Mouse (Mus musculus) limb, embryonic 11.5 days (tissue): ENCODE data around the gene Arhgef16. TPM values are rescaled to one million over a fixed set of nuclear protein-coding genes. Genes with fewer than 3 reads are reported as not detected.

ENCODE experiments used
- ATAC-seq: fragments of 200-750 bp; cut with Nextera tagmentation; 2 replicates; pipeline ENCODE4 v1.8.0; 2017; ENCODE audit warnings: low read depth; ENCODE audit not compliant: insufficient number of reproducible peaks, low FRiP score, low TSS enrichment
- DNase-seq: peaks from one replicate; pipeline ENCODE4 v3.0.0-alpha.2; 2015; ENCODE audit warnings: low spot score
- H3K27ac ChIP-seq: fragments of 300-500 bp; sonication (generic); replicated peaks from 2 replicates; pipeline ENCODE4 v1.5.1; 2014; ENCODE audit warnings: low read depth, mild to moderate bottlenecking, low read length
- H3K27me3 ChIP-seq: fragments of 300-500 bp; sonication (generic); 2 replicates; pipeline ENCODE4 v1.6.1; 2014; ENCODE audit warnings: mild to moderate bottlenecking, low read length, mixed read lengths; ENCODE audit not compliant: control insufficient read depth, insufficient read depth
- H3K36me3 ChIP-seq: fragments of 300-500 bp; sonication (generic); 2 replicates; pipeline ENCODE4 v1.6.1; 2014; ENCODE audit warnings: mild to moderate bottlenecking, low read length, moderate library complexity, mixed read lengths; ENCODE audit not compliant: control insufficient read depth, insufficient read depth
- H3K4me1 ChIP-seq: fragments of 300-500 bp; sonication (generic); 2 replicates; pipeline ENCODE4 v1.6.1; 2014; ENCODE audit warnings: low read length, mixed read lengths; ENCODE audit not compliant: control insufficient read depth, insufficient read depth
- H3K4me2 ChIP-seq: fragments of 300-500 bp; sonication (generic); 2 replicates; pipeline ENCODE4 v1.6.1; 2014; ENCODE audit warnings: low read depth, mild to moderate bottlenecking, moderate library complexity; ENCODE audit not compliant: severe bottlenecking
- H3K4me3 ChIP-seq: fragments of 300-500 bp; sonication (generic); 2 replicates; pipeline ENCODE4 v1.5.1; 2014; ENCODE audit warnings: low read depth, low read length
- H3K9ac ChIP-seq: fragments of 300-500 bp; sonication (generic); 2 replicates; pipeline ENCODE4 v1.6.1; 2014; ENCODE audit warnings: mild to moderate bottlenecking, low read length
- H3K9me3 ChIP-seq: fragments of 300-500 bp; sonication (generic); 2 replicates; pipeline ENCODE4 v1.6.1; 2016; ENCODE audit warnings: low read length; ENCODE audit not compliant: control insufficient read depth
- WGBS: fragments of 180-500 bp; shearing (Covaris S2); extraction: QIAGEN DNeasy Blood & Tissue Kit; methylation state at CpG from one replicate; pipeline ENCODE4 v1.1.7; 2014; 5-methylcytosine and 5-hydroxymethylcytosine counted together
- polyA plus RNA-seq: library from polyadenylated mRNA; unstranded; fragments of >200 nt; fragmentation: Nextera tagmentation; extraction: Ambion mirVana; gene quantifications from 2 replicates; pipeline ENCODE4 v1.2.1, GENCODE M21; 2014

Arhgef16 gene
- polyA plus RNA-seq, 1 experiment from 2014 or later, result 4.2 TPM

- Histone ChIP-seq H3K4me2 (no peak overlapping the region), H3K4me3 (no peak overlapping the region), H3K27me3 (no peaks in the 10 kb centered on the region), H3K27ac (no peak overlapping the region), H3K9me3 (no peaks in the 10 kb centered on the region), H3K36me3 (no peaks in the 10 kb centered on the region), H3K9ac (no peak overlapping the region), H3K4me1 (peaks cover 14% of the 10 kb centered on the region)
- DNase-seq (no peak), ATAC-seq (no peak)
- 81% methylated on average over 7 of the region's 7 CpGs for WGBS
Measured at GRCm38 (mm10) chr4:154231380-154231779, 70.1 kb downstream of the Arhgef16 start.

GRCm38 (mm10) chr4:154229569-154229968 is 71.9 kb downstream of the Arhgef16 start:
- H3K4me2 ChIP-seq, result no peak overlapping the region
- no peak overlapping the region for H3K4me3 ChIP-seq
- H3K36me3 ChIP-seq, result no peaks in the 10 kb centered on the region
- WGBS, result 91% methylated on average over 9 of the region's 9 CpGs
- no peaks in the 10 kb centered on the region for H3K9me3 ChIP-seq
- no peak for ATAC-seq
- no peak for DNase-seq
- H3K4me1 ChIP-seq, result peaks cover 19% of the 10 kb centered on the region
- H3K27ac ChIP-seq, result no peak overlapping the region
- no peak overlapping the region for H3K9ac ChIP-seq
- no peaks in the 10 kb centered on the region for H3K27me3 ChIP-seq

Other genes with a start within 250 kb of the Arhgef16 start
- gene Trp73, start 161.5 kb downstream of the Arhgef16 start, polyA plus RNA-seq, result 0.71 and 0.75 TPM in 2 replicates
- 47.3 and 48.0 TPM in 2 replicates for gene Wrap73, start 159.3 kb downstream of the Arhgef16 start, polyA plus RNA-seq
- gene Tprgl, start 141.0 kb downstream of the Arhgef16 start, polyA plus RNA-seq, result 107 and 109 TPM in 2 replicates
- gene Megf6, start 130.9 kb downstream of the Arhgef16 start, polyA plus RNA-seq, result 30.3 and 37.3 TPM in 2 replicates
- 0.17 TPM in 1 of 2 replicates, not detected in the other for gene B230104I21Rik, start 34.5 kb upstream of the Arhgef16 start, polyA plus RNA-seq